Mouse (Mus musculus): ENCODE measurements around the gene Ghrhr. TPM values are rescaled to one million over a fixed set of nuclear protein-coding genes. Genes with fewer than 3 reads are reported as not detected.

Gene Ghrhr
- polyA plus RNA-seq, 1 experiment, result 0.74 TPM

DNA sequence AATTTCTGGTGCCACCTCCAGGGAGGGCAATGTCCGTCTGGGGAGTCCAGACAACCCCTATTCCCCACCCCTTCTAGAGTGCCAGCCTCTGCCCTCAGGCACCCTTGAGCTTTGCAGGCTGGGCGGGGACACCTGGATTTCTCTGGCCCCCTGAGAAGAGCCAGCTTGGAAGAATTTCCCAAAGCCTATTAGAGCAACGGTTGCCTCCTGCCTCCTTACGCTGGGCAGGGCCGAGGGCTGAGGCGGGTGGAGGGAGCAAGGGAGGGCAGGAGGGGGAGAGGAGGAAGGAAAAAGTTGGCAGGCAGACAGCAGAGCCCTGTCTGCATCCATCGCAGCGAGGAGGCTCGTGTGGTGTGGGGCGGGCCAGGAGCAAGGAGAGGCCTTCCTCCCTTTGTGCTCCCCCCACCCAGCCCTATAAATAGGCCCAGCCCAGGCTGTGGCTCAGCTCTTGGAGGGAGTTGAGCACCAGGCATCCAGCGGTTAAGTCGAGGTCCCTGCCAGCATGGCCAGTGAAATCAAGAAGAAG is 40.0 kb upstream of the Ghrhr start, which contains the start of gene Aqp1:
Aqp1 (plus strand) TSS at position 444 of the 526 bp plus-strand sequence.
- TF ChIP-seq POLR2A (IDR thresholded peaks at IDR 0.05; ENCODE audit: control insufficient read depth, extremely low read depth, insufficient read depth, low read length, poor library complexity), result no peak
- TF ChIP-seq CTCF (IDR thresholded peaks at IDR 0.05; ENCODE audit: borderline replicate concordance, control insufficient read depth, extremely low read depth, insufficient read depth, low read length, poor library complexity), result no peak
- 15% methylated on average over 12 of the region's 12 CpGs for WGBS
- Histone ChIP-seq H3K27ac (ENCODE audit: control insufficient read depth, insufficient read depth, low read length) (no peak within 1 kb of the TSS), H3K27me3 (ENCODE audit: control insufficient read depth, insufficient read depth, low read length) (no peaks in the 10 kb centered on the region), H3K36me3 (ENCODE audit: control insufficient read depth, insufficient read depth, low read length) (no peaks in the 10 kb centered on the region), H3K4me1 (replicated peaks; ENCODE audit: control insufficient read depth, insufficient read depth, low read length) (no peaks in the 10 kb centered on the region), H3K4me3 (ENCODE audit: control insufficient read depth, insufficient read depth, low read length) (no peak within 1 kb of the TSS)
- no peak for DNase-seq

- TF ChIP-seq POLR2A (IDR thresholded peaks at IDR 0.05; ENCODE audit: control insufficient read depth, extremely low read depth, insufficient read depth, low read length, poor library complexity), result no peak
- no peak for TF ChIP-seq CTCF (IDR thresholded peaks at IDR 0.05; ENCODE audit: borderline replicate concordance, control insufficient read depth, extremely low read depth, insufficient read depth, low read length, poor library complexity)
- Histone ChIP-seq H3K4me3 (ENCODE audit: control insufficient read depth, insufficient read depth, low read length) (no peak overlapping the region), H3K4me1 (replicated peaks; ENCODE audit: control insufficient read depth, insufficient read depth, low read length) (no peaks in the 10 kb centered on the region), H3K27ac (ENCODE audit: control insufficient read depth, insufficient read depth, low read length) (no peak overlapping the region), H3K27me3 (ENCODE audit: control insufficient read depth, insufficient read depth, low read length) (no peaks in the 10 kb centered on the region), H3K36me3 (ENCODE audit: control insufficient read depth, insufficient read depth, low read length) (no peaks in the 10 kb centered on the region)
- DNase-seq, result no peak
- 91% methylated on average over 5 of the region's 5 CpGs for WGBS
These were observed 38.9 kb upstream of the Ghrhr start for GRCm38 (mm10) chr6:55337242-55337641.

GRCm38 (mm10) chr6:55338077-55338476 is 38.0 kb upstream of the Ghrhr start:
- DNase-seq, result no peak
- 96% methylated on average over 6 of the region's 6 CpGs for WGBS
- Histone ChIP-seq H3K27me3 (ENCODE audit: control insufficient read depth, insufficient read depth, low read length) (no peaks in the 10 kb centered on the region), H3K4me3 (ENCODE audit: control insufficient read depth, insufficient read depth, low read length) (no peak overlapping the region), H3K36me3 (ENCODE audit: control insufficient read depth, insufficient read depth, low read length) (no peaks in the 10 kb centered on the region), H3K27ac (ENCODE audit: control insufficient read depth, insufficient read depth, low read length) (no peak overlapping the region), H3K4me1 (replicated peaks; ENCODE audit: control insufficient read depth, insufficient read depth, low read length) (no peaks in the 10 kb centered on the region)
- TF ChIP-seq POLR2A (IDR thresholded peaks at IDR 0.05; ENCODE audit: control insufficient read depth, extremely low read depth, insufficient read depth, low read length, poor library complexity) (no peak), CTCF (IDR thresholded peaks at IDR 0.05; ENCODE audit: borderline replicate concordance, control insufficient read depth, extremely low read depth, insufficient read depth, low read length, poor library complexity) (no peak)

- 74% methylated on average over 9 of the region's 9 CpGs for WGBS
- Histone ChIP-seq H3K4me1 (replicated peaks; ENCODE audit: control insufficient read depth, insufficient read depth, low read length) (no peaks in the 10 kb centered on the region), H3K4me3 (ENCODE audit: control insufficient read depth, insufficient read depth, low read length) (no peak overlapping the region), H3K27me3 (ENCODE audit: control insufficient read depth, insufficient read depth, low read length) (no peaks in the 10 kb centered on the region), H3K27ac (ENCODE audit: control insufficient read depth, insufficient read depth, low read length) (no peak overlapping the region), H3K36me3 (ENCODE audit: control insufficient read depth, insufficient read depth, low read length) (no peaks in the 10 kb centered on the region)
- TF ChIP-seq CTCF (IDR thresholded peaks at IDR 0.05; ENCODE audit: borderline replicate concordance, control insufficient read depth, extremely low read depth, insufficient read depth, low read length, poor library complexity), result no peak
- TF ChIP-seq POLR2A (IDR thresholded peaks at IDR 0.05; ENCODE audit: control insufficient read depth, extremely low read depth, insufficient read depth, low read length, poor library complexity), result no peak
- no peak for DNase-seq
These were observed 36.9 kb upstream of the Ghrhr start for GRCm38 (mm10) chr6:55338934-55339825.

DNA sequence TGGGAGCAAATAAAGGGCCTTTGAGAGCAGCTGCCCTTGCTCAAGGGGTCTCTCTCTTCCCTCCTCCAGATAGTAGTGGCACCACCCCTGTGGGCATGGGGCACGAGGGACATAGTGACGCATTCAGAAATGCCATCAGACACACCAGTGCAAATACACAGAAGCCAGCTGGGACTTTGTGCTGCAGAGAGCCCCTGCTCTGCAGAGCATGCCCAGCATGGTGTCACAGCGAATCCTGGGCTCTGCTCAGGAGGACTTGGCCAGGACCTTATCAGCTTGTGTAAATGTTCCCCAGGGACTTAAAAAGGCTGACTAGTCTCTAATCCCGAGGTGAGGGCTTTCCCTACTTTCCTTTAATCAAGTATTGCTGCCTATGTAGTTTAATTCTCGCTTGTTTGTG is 34.4 kb upstream of the Ghrhr start:
- Histone ChIP-seq H3K4me1 (replicated peaks; ENCODE audit: control insufficient read depth, insufficient read depth, low read length) (no peaks in the 10 kb centered on the region), H3K36me3 (ENCODE audit: control insufficient read depth, insufficient read depth, low read length) (no peaks in the 10 kb centered on the region), H3K27me3 (ENCODE audit: control insufficient read depth, insufficient read depth, low read length) (no peaks in the 10 kb centered on the region), H3K27ac (ENCODE audit: control insufficient read depth, insufficient read depth, low read length) (no peak overlapping the region), H3K4me3 (ENCODE audit: control insufficient read depth, insufficient read depth, low read length) (no peak overlapping the region)
- WGBS, result 89% methylated on average over 5 of the region's 5 CpGs
- DNase-seq, result no peak
- no peak for TF ChIP-seq POLR2A (IDR thresholded peaks at IDR 0.05; ENCODE audit: control insufficient read depth, extremely low read depth, insufficient read depth, low read length, poor library complexity)
- no peak for TF ChIP-seq CTCF (IDR thresholded peaks at IDR 0.05; ENCODE audit: borderline replicate concordance, control insufficient read depth, extremely low read depth, insufficient read depth, low read length, poor library complexity)

DNA sequence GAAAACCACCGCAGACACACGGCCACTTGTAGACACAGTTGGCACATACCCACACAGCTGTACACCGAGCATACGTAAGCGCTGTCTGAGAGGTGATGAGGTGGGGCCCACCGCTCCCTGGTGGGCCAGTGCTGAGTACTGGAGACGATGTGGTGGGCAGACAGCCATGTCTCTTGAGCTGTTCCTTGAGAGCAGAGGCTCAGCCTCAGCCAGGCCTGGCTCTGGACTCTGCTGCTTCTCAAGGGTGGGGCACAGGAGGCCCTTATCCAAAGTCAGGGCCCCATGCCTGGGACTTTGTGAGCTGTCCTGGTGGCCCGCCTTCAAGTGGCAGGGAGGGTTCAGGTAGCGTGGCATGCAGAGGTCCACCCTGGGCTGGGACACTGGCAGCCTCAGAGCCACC is 33.8 kb upstream of the Ghrhr start:
- no peak for TF ChIP-seq CTCF (IDR thresholded peaks at IDR 0.05; ENCODE audit: borderline replicate concordance, control insufficient read depth, extremely low read depth, insufficient read depth, low read length, poor library complexity)
- no peak for TF ChIP-seq POLR2A (IDR thresholded peaks at IDR 0.05; ENCODE audit: control insufficient read depth, extremely low read depth, insufficient read depth, low read length, poor library complexity)
- no peak for DNase-seq
- WGBS, result 88% methylated on average over 9 of the region's 9 CpGs
- Histone ChIP-seq H3K27ac (ENCODE audit: control insufficient read depth, insufficient read depth, low read length) (no peak overlapping the region), H3K27me3 (ENCODE audit: control insufficient read depth, insufficient read depth, low read length) (no peaks in the 10 kb centered on the region), H3K4me3 (ENCODE audit: control insufficient read depth, insufficient read depth, low read length) (no peak overlapping the region), H3K4me1 (replicated peaks; ENCODE audit: control insufficient read depth, insufficient read depth, low read length) (no peaks in the 10 kb centered on the region), H3K36me3 (ENCODE audit: control insufficient read depth, insufficient read depth, low read length) (no peaks in the 10 kb centered on the region)
